Mouse (Mus musculus): ENCODE data around the gene Slc12a1. TPM values are rescaled to one million over a fixed set of nuclear protein-coding genes. Genes with fewer than 3 reads are reported as not detected.
A peak's percentile ranks its signal among the peaks of the same experiment; 100 is the strongest.

Gene Slc12a1
- total RNA-seq, 2 experiments from 2014 or later: not detected

GRCm38 (mm10) chr2:125254630-125255029 is 102.3 kb downstream of the Slc12a1 start:
- DNase-seq: no peak

- no peak for DNase-seq
Observed at GRCm38 (mm10) chr2:125255886-125256285, 103.6 kb downstream of the Slc12a1 start.

DNA sequence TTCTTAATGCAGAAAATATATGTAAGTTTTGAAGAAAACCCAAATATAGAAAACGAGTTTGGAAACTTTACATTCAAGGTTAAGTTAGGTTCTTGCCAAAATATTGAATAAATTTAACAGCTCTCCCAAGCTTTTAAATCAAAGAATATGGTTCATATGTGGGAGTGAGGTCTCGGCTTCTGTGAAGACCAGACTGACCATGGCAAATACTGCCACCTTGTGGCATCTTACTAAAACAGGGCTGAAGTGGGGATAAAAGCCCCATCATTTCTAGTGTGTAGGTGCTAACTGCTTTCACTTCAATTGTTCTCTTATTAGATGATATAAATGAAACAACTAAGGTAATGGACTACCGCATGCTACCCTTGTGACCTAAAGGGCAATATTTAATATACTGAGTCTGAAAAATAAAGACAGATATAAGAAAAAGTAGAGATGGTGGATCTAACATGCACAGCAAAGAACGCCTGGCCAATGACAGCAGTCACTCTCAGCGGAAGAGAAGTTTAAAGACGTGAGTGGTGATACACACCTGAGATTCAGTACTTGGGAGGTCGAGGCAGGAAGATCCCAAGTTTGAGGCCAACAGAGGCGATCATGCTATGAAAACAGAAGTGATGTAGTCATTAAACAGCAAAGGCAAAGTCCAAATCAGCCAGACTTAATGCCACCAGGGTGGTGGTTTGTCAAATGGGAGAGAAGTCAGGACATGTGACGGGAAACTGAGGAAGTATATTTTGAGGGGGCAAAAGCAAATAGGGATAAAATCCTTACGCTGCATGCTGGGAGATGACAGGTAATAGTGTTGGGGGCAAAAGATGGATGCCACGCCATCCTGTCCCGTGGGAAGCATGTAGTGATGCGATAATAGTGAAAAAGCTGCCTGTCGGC is 107.2 kb downstream of the Slc12a1 start:
- DNase-seq: peak; percentile 31

DNA sequence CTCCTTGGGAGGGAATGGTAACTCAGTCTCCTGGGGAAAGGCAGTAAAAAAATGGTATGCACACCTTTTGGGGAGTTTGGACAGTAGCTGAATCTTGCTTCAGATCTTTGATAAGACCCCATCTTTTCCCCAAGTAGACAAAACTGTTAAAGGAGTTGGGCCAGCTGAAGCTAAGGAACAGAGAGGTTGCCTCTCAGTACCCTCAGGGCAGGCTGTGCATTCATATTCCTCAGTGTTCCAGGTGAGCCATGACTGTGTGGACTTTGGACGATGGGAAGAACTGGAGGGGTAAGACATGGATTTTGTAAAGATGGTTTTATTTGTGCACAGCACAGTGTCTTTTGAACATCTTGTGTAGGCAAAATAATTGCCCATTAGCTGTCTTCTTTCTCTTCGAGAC is 108.0 kb downstream of the Slc12a1 start:
- no peak for DNase-seq

GRCm38 (mm10) chr2:125263056-125263455 is 110.8 kb downstream of the Slc12a1 start:
- peak; percentile 25 for DNase-seq

- DNase-seq: no peak
Observed at GRCm38 (mm10) chr2:125263753-125264152, 111.4 kb downstream of the Slc12a1 start.

- DNase-seq: no peak
Observed at GRCm38 (mm10) chr2:125268876-125269275, 116.6 kb downstream of the Slc12a1 start.

GRCm38 (mm10) chr2:125275617-125276016 is 123.3 kb downstream of the Slc12a1 start:
- no peak for DNase-seq

DNA sequence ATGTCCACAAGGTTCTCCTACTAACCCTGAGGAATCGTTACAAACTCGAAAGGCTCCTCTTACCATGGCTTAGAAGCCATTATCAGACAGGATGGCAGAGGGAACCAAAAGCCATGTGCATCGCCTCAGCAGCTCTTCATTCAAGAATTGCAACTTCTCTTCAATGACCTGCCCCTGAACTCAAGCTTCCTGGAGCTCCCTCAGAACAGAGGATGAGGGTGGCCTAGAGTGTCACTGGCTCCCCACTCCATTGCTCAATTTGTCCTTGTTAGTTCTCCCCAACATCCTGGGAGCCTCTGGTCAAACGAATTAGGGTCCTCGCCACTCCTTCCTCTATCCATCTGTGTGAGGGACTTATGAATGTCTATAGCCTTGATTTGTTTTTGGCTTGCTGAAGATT is 124.4 kb downstream of the Slc12a1 start:
- no peak for DNase-seq

DNA sequence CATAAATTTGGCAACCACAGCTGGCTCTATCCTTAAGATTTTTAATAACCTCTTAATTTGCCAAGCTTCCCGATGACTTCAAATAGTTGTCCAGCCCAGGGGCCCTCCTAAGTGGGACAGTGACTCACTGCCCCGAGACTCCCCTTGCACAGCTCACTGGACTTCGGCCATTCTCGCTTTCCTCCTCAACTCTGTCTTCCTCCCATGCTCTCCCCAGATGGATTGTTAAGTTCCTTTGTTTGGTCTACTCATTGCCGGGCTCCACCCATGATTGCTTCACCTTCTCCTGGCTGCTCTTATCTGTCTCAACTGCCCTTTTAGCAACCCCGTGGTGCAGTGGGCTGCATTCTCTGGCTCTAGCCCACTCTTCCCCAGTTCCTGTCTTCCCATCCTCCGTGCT is 126.2 kb downstream of the Slc12a1 start:
- peak; percentile 21 for DNase-seq

Other genes with a start within 250 kb of the Slc12a1 start
- under 1 TPM; 0.43 to 0.71 TPM for gene Slc24a5, start 84.4 kb upstream of the Slc12a1 start, total RNA-seq (2021)
- gene Myef2, start 28.8 kb upstream of the Slc12a1 start, total RNA-seq (2021): 10 to 100 TPM; 38.8 to 42.7 TPM
- gene Ctxn2, start 15.8 kb upstream of the Slc12a1 start, total RNA-seq (2021): not detected
- gene Dut, start 94.7 kb downstream of the Slc12a1 start, total RNA-seq (2021): 10 to 100 TPM; 77.9 to 83.7 TPM